Mouse (Mus musculus) bone marrow, adult 2 months (tissue): Measurements from ENCODE around the gene Slc38a2. TPM values are rescaled to one million over a fixed set of nuclear protein-coding genes. Genes with fewer than 3 reads are reported as not detected.
A peak's percentile ranks its signal among the peaks of the same experiment; 100 is the strongest.

Experiments
- H3K27ac ChIP-seq: fragments of 200-500 bp; 2 replicates; pipeline ENCODE4 v1.5.1; 2012; ENCODE audit warnings: low read depth, mild to moderate bottlenecking, control low read depth, inconsistent platforms, low read length; ENCODE audit not compliant: control insufficient read depth, poor library complexity, insufficient read depth
- H3K4me1 ChIP-seq: fragments of 200-500 bp; 2 replicates; pipeline ENCODE4 v1.6.1; 2011; ENCODE audit warnings: low read length; ENCODE audit not compliant: control insufficient read depth, insufficient read depth
- H3K4me3 ChIP-seq: fragments of 200-500 bp; replicated peaks from 2 replicates; pipeline ENCODE3; 2011; ENCODE audit warnings: mild to moderate bottlenecking, low read depth, low read length, control low read depth; ENCODE audit not compliant: control insufficient read depth
- CTCF ChIP-seq: fragments of 200-500 bp; IDR thresholded peaks from 2 replicates; pipeline ENCODE4 v1.5.1; 2011; ENCODE audit warnings: low read length, control low read depth; ENCODE audit not compliant: control insufficient read depth, insufficient read depth
- POLR2A ChIP-seq: fragments of 200-500 bp; IDR thresholded peaks from 2 replicates; pipeline ENCODE4 v1.6.1; 2011; ENCODE audit warnings: low read depth, mild to moderate bottlenecking, control low read depth, low read length, borderline replicate concordance; ENCODE audit not compliant: control insufficient read depth
- WGBS: fragments of 180-500 bp; shearing (Covaris S2); methylation state at CpG from one replicate; pipeline ENCODE4 v1.1.7; 2018; 5-methylcytosine and 5-hydroxymethylcytosine counted together
- polyA plus RNA-seq: library from polyadenylated mRNA; stranded (reverse); fragments of >200 nt; gene quantifications from 2 replicates; pipeline ENCODE4 v1.2.4, GENCODE M21; 2011; ENCODE audit warnings: low replicate concordance; ENCODE audit not compliant: missing spikeins, insufficient read depth, insufficient read length

The Slc38a2 gene
- polyA plus RNA-seq, 1 experiment = 51.3 TPM

DNA sequence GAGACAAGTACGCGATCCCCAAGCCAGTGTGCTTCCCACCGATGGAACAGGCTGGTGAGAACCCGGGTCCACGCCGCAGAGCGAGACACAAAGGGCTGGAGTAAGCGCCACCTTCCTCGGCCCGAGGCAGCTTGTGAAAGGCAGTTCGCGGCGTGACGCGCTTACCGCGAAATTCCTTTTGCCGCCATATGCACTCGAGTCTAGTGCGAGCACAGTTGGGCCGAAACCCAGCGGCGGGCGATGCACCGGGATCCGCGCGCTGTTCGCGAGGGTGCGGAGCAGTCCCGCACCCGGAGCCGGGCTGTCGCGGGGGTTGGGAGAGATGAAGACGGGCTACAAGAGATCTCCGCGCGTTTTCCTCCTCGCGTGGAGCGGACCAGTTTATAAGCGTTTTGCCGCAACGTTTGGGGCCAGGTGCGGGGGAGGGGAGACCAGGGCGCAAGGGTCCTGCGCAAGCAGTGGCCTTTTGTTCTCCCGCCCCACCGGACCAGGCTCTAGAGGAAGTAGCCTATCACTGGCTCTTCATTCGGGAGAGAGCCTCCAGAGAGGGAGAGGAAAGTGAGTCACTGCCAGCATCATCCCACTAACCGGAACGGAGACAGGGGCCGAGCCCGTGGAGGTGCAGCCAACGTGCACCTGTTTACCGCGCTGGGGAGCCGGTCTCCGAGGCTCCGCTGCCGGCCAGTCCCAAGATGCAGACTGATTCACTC is 58.3 kb downstream of the Slc38a2 start:
- Histone ChIP-seq H3K4me3 (peak overlapping the region; percentile 84), H3K4me1 (no peaks in the 10 kb centered on the region; the same call in none of the 2 replicates), H3K27ac (peak overlapping the region; percentile 97)
- WGBS = under 1% methylated on average over 63 of the region's 63 CpGs
- TF ChIP-seq CTCF = peak; percentile 6; the same call in 1 of the 2 replicates
- peak; percentile 58; the same call in 1 of the 2 replicates for TF ChIP-seq POLR2A

DNA sequence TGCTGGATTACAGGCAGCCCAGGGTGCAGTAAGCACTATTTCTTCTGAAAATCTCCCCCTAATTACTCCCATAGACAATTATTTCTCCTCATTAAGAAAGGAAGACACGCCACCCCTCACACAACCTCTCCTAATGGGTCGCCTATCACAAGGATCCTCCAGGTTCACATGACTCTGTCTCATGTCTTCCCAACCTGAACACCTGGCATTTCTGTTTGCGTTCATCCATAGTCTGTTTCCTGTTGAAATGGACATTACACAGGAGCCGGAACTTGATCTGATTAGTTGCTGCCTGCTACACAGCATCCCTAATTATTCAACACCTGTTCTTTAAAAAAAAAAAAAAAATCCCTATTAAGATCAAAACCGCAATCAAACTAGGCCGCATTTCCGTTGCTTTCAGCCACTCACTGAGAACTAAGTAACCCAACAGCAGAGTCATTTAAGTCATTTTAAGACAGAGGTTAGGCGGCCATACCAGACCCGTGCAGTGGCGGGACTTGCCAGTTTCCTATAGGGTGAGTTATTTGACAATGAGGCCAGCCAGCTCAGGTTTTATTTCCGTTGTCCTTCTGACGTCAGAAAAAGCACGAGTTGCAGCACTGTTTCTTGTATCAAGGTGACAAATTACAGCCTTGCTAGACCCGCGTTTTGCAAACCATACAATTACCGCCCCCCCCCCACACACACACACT is 59.1 kb downstream of the Slc38a2 start:
- H3K4me3 ChIP-seq = peak overlapping the region; percentile 84
- no peak overlapping the region; the same call in 1 of the 2 replicates for H3K27ac ChIP-seq
- TF ChIP-seq CTCF (no peak), POLR2A (no peak)
- WGBS = 10% methylated on average over 16 of the region's 16 CpGs
- no peaks in the 10 kb centered on the region; the same call in none of the 2 replicates for H3K4me1 ChIP-seq

DNA sequence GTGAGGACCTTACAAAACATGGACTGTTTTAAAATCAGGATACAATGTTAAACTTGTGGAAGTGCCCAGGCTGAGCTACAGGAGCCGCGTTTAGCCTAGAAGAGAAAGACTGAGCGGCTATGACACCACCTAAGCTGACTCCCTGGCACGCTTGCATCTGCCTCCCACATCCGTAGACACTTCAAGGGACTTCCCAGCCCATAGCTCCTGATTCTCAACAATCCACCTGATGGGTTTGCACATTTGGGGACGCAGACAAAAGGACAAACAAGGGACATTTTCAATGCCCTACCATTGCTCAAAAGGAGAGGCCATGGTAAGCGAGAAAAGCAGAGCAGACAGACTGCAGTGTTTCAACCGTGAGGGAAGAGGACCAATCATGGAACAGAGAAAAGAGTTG is 59.9 kb downstream of the Slc38a2 start:
- no peak overlapping the region for H3K27ac ChIP-seq
- TF ChIP-seq POLR2A (no peak), CTCF (no peak)
- no peaks in the 10 kb centered on the region; the same call in none of the 2 replicates for H3K4me1 ChIP-seq
- WGBS = 88% methylated on average over 8 of the region's 8 CpGs
- no peak overlapping the region for H3K4me3 ChIP-seq

DNA sequence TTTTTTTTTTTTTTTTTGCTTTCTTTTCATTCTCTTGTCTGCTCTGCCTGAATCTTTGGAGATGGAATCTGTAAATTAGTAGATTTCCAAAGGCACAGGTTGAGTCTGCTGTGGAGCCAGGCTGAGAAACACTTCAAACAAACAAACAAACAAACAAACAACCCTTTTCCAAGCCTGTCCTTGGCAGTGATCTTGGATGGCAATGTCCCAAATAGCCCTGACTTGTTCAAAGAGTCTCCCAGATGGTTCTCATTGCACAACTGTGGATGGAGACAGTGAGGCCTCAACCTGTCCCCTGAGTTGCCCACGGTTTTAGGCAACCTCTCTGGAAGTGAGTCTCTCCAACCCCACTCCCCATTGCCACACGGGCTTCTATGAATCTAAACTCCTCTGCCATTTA is 60.9 kb downstream of the Slc38a2 start:
- 39% methylated on average over 2 of the region's 2 CpGs for WGBS
- Histone ChIP-seq H3K27ac (no peak overlapping the region), H3K4me1 (no peaks in the 10 kb centered on the region; the same call in none of the 2 replicates), H3K4me3 (no peak overlapping the region)
- no peak for TF ChIP-seq POLR2A
- no peak for TF ChIP-seq CTCF

DNA sequence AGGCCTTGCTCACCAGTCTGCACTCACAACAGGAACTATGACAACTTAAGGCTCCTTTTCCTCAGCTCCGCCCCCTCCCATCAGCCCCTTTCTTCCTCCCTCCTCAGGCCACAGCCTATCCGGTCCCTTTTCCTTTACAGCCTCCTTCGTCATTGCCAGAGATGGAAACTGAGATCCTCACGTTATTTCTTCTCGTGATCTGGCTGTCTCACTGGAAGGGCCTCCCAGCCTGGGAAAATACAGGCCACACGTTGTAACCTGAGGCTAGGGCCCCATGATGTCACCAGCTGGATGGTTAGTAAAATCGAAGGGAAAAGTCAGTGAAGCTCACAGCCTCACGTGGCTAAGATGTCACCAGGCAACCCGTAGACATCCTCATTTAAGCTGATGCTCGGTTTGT is 61.4 kb downstream of the Slc38a2 start:
- H3K27ac ChIP-seq = peak overlapping the region; percentile 49
- 16% methylated on average over 10 of the region's 10 CpGs for WGBS
- TF ChIP-seq POLR2A (no peak), CTCF (no peak)
- H3K4me1 ChIP-seq = no peaks in the 10 kb centered on the region; the same call in none of the 2 replicates
- peak overlapping the region; percentile 55 for H3K4me3 ChIP-seq

Other genes with a start within 250 kb of the Slc38a2 start
- 30.4 and 32.1 TPM in 2 replicates for gene Scaf11, start 238.9 kb downstream of the Slc38a2 start, polyA plus RNA-seq
- gene Slc38a1, start 56.8 kb downstream of the Slc38a2 start, polyA plus RNA-seq = 9.3 and 17.0 TPM in 2 replicates